Mouse (Mus musculus) gastrocnemius, adult 18-20 months (tissue): ENCODE results near the gene Cfap300. TPM values are rescaled to one million over a fixed set of nuclear protein-coding genes. Genes with fewer than 3 reads are reported as not detected.

ENCODE experiments used
- DNase-seq: peaks from one replicate; pipeline ENCODE4 v3.0.0; 2021; ENCODE audit warnings: low spot score
- long read RNA-seq, 2 experiments: library from polyadenylated mRNA; stranded (forward); transcript quantifications; one replicate each; pipeline ENCODE4 v2.0.0; 2021
- total RNA-seq, 2 experiments: library from RNA; stranded (reverse); gene quantifications; 2 replicates each; pipeline ENCODE4 v1.2.3; 2021

Cfap300 gene
- total RNA-seq = under 1 TPM; 0.50 to 0.64 TPM
- long read RNA-seq, experiment 1 = 0 reads
- long read RNA-seq, experiment 2 = 0 reads

- DNase-seq = peak; percentile 97
These were observed at the start of gene Cfap300 for GRCm38 (mm10) chr9:8042338-8043043. TSS of gene Cfap300 (minus strand) at chr9:8042823.

- no peak for DNase-seq
These were observed 36.3 kb upstream of the Cfap300 start for GRCm38 (mm10) chr9:8078882-8079281.

- peak; percentile 5 for DNase-seq
These were observed 31.7 kb upstream of the Cfap300 start for GRCm38 (mm10) chr9:8074345-8074744.

- no peak for DNase-seq
These were observed 30.7 kb upstream of the Cfap300 start for GRCm38 (mm10) chr9:8073203-8073755.

GRCm38 (mm10) chr9:8059636-8060035, 17.0 kb upstream of the Cfap300 start:
- no peak for DNase-seq

GRCm38 (mm10) chr9:8054831-8055230, 12.2 kb upstream of the Cfap300 start:
- no peak for DNase-seq

- DNase-seq = no peak
These were observed 393 bp upstream of the Cfap300 start for GRCm38 (mm10) chr9:8043044-8043387.

- DNase-seq = no peak
These were observed 7.1 kb downstream of the Cfap300 start for GRCm38 (mm10) chr9:8035546-8035945.

GRCm38 (mm10) chr9:8035091-8035490, 7.5 kb downstream of the Cfap300 start:
- no peak for DNase-seq

- DNase-seq = no peak
These were observed 8.5 kb downstream of the Cfap300 start for GRCm38 (mm10) chr9:8034143-8034542.

- DNase-seq = no peak
These were observed 9.8 kb downstream of the Cfap300 start for GRCm38 (mm10) chr9:8032847-8033246.

- no peak for DNase-seq
These were observed 24.0 kb downstream of the Cfap300 start for GRCm38 (mm10) chr9:8018609-8019008.

GRCm38 (mm10) chr9:8017253-8017913, 25.2 kb downstream of the Cfap300 start:
- DNase-seq = no peak

GRCm38 (mm10) chr9:8004370-8004991, 38.1 kb downstream of the Cfap300 start, which contains the start of gene Yap1:
TSS of gene Yap1 (minus strand) at chr9:8004596.
- peak; percentile 90 for DNase-seq

- DNase-seq = peak; percentile 56
These were observed 39.0 kb downstream of the Cfap300 start for GRCm38 (mm10) chr9:8003301-8004271.

- no peak for DNase-seq
These were observed 39.8 kb downstream of the Cfap300 start for GRCm38 (mm10) chr9:8002806-8003205.

- peak; percentile 34 for DNase-seq
These were observed 41.3 kb downstream of the Cfap300 start for GRCm38 (mm10) chr9:8001352-8001751.

GRCm38 (mm10) chr9:7994275-7994674, 48.3 kb downstream of the Cfap300 start:
- no peak for DNase-seq

GRCm38 (mm10) chr9:7992651-7993050, 50.0 kb downstream of the Cfap300 start:
- peak; percentile 22 for DNase-seq

- DNase-seq = no peak
These were observed 51.7 kb downstream of the Cfap300 start for GRCm38 (mm10) chr9:7990897-7991296.

GRCm38 (mm10) chr9:7987119-7987518, 55.5 kb downstream of the Cfap300 start:
- no peak for DNase-seq
